Mouse (Mus musculus) MEL (cell line): ENCODE measurements around the gene Ap1ar. TPM values are rescaled to one million over a fixed set of nuclear protein-coding genes. Genes with fewer than 3 reads are reported as not detected.

Experiments
- DNase-seq: peaks from one replicate; pipeline ENCODE4 v3.0.0; 2011; ENCODE audit warnings: low read depth, low spot score
- H3K27ac ChIP-seq: 2 replicates; pipeline ENCODE4 v1.5.1; 2012; ENCODE audit warnings: low read depth, mild to moderate bottlenecking, control low read depth, low read length, moderate library complexity; ENCODE audit not compliant: control insufficient read depth
- H3K27me3 ChIP-seq, 2 experiments: fragments of 150-350 bp in 1 of 2; sonication (generic) in 1 of 2; 2 replicates each; pipeline ENCODE4 v1.6.1; 2012; ENCODE audit warnings: low read length in 2 of 2, mild to moderate bottlenecking in 2 of 2, improper control_type of control experiment in 1 of 2, moderate library complexity in 1 of 2; ENCODE audit not compliant: insufficient read depth in 2 of 2, control insufficient read depth in 1 of 2
- H3K36me3 ChIP-seq, 2 experiments: 2 replicates each; pipeline ENCODE4 v1.6.1; 2012 to 2014; ENCODE audit warnings: low read length in 2 of 2, improper control_type of control experiment in 1 of 2, inconsistent platforms in 1 of 2, mild to moderate bottlenecking in 1 of 2; ENCODE audit not compliant: insufficient read depth in 2 of 2, control insufficient read depth in 1 of 2
- H3K4me1 ChIP-seq, 2 experiments: fragments of 150-350 bp in 1 of 2; sonication (generic) in 1 of 2; 2 replicates each; pipeline ENCODE4 v1.6.1; 2012; ENCODE audit warnings: low read length in 2 of 2, improper control_type of control experiment in 1 of 2, mild to moderate bottlenecking in 1 of 2; ENCODE audit not compliant: insufficient read depth in 2 of 2, control insufficient read depth in 1 of 2
- H3K4me3 ChIP-seq, 2 experiments: fragments of 150-350 bp in 1 of 2; sonication (generic) in 1 of 2; 2 replicates each; pipeline ENCODE4 v1.5.1; 2012; ENCODE audit warnings: low read depth in 2 of 2, low read length in 2 of 2, mild to moderate bottlenecking in 2 of 2, moderate library complexity in 2 of 2, control low read depth in 1 of 2, improper control_type of control experiment in 1 of 2; ENCODE audit not compliant: control insufficient read depth in 1 of 2, insufficient read depth in 1 of 2
- H3K79me2 ChIP-seq: 2 replicates; pipeline ENCODE4 v1.6.1; 2012; ENCODE audit warnings: mild to moderate bottlenecking, low read length, moderate library complexity; ENCODE audit not compliant: control insufficient read depth, poor library complexity, insufficient read depth
- H3K9ac ChIP-seq: 2 replicates; pipeline ENCODE4 v1.6.1; 2012; ENCODE audit warnings: low read depth, mild to moderate bottlenecking, control low read depth, low read length, moderate library complexity; ENCODE audit not compliant: control insufficient read depth, poor library complexity, severe bottlenecking
- H3K9me3 ChIP-seq: fragments of 150-350 bp; sonication (generic); replicated peaks from 2 replicates; pipeline ENCODE4 v1.6.1; 2012; ENCODE audit warnings: mild to moderate bottlenecking, low read length, improper control_type of control experiment, moderate library complexity; ENCODE audit not compliant: insufficient read depth
- CHD1 ChIP-seq: IDR thresholded peaks from 2 replicates; pipeline ENCODE4 v1.6.1; 2012; ENCODE audit warnings: low read depth, mild to moderate bottlenecking, inconsistent platforms, low read length, improper control_type of control experiment
- CHD2 ChIP-seq: IDR thresholded peaks from 2 replicates; pipeline ENCODE4 v1.6.1; 2011; ENCODE audit warnings: low read length, improper control_type of control experiment
- GABPA ChIP-seq: IDR thresholded peaks from 2 replicates; pipeline ENCODE4 v1.6.1; 2012; ENCODE audit warnings: low read depth, mild to moderate bottlenecking, inconsistent platforms, low read length, improper control_type of control experiment, moderate library complexity
- GATA1 ChIP-seq: IDR thresholded peaks from 2 replicates; pipeline ENCODE4 v1.6.1; 2011; ENCODE audit warnings: low read depth, low read length, improper control_type of control experiment
- MAX ChIP-seq: IDR thresholded peaks from 2 replicates; pipeline ENCODE4 v1.6.1; 2011; ENCODE audit warnings: low read length, improper control_type of control experiment
- MAZ ChIP-seq: IDR thresholded peaks from 2 replicates; pipeline ENCODE4 v1.6.1; 2012; ENCODE audit warnings: low read depth, mild to moderate bottlenecking, inconsistent platforms, low read length, improper control_type of control experiment
- MXI1 ChIP-seq: IDR thresholded peaks from 2 replicates; pipeline ENCODE4 v1.6.1; 2011; ENCODE audit warnings: mild to moderate bottlenecking, low read depth, low read length, improper control_type of control experiment
- MYC ChIP-seq: IDR thresholded peaks from 2 replicates; pipeline ENCODE4 v1.6.1; 2011; ENCODE audit warnings: low read depth, mild to moderate bottlenecking, low read length, improper control_type of control experiment, moderate library complexity
- POLR2A ChIP-seq, 2 experiments: IDR thresholded peaks; 2 replicates each; pipeline ENCODE4 v1.6.1; 2011 to 2012; ENCODE audit warnings: low read length in 2 of 2, mild to moderate bottlenecking in 2 of 2, control low read depth in 1 of 2, improper control_type of control experiment in 1 of 2, low read depth in 1 of 2, moderate library complexity in 1 of 2; ENCODE audit not compliant: control insufficient read depth in 1 of 2, insufficient read depth in 1 of 2, poor library complexity in 1 of 2
- RAD21 ChIP-seq: IDR thresholded peaks from 2 replicates; pipeline ENCODE4 v1.6.1; 2011; ENCODE audit warnings: mild to moderate bottlenecking, low read depth, low read length, improper control_type of control experiment
- SMC3 ChIP-seq: IDR thresholded peaks from 2 replicates; pipeline ENCODE4 v1.6.1; 2011; ENCODE audit warnings: low read depth, low read length, improper control_type of control experiment
- TBP ChIP-seq: IDR thresholded peaks from 2 replicates; pipeline ENCODE4 v1.8.0; 2011; ENCODE audit warnings: low read depth, low read length, improper control_type of control experiment
- USF2 ChIP-seq, 2 experiments: IDR thresholded peaks; 2 replicates each; pipeline ENCODE4 v1.6.1; 2011 to 2012; ENCODE audit warnings: improper control_type of control experiment in 2 of 2, low read length in 2 of 2, borderline replicate concordance in 1 of 2, inconsistent platforms in 1 of 2, low read depth in 1 of 2, mild to moderate bottlenecking in 1 of 2; ENCODE audit not compliant: insufficient read depth in 1 of 2
- ZKSCAN1 ChIP-seq: IDR thresholded peaks from 2 replicates; pipeline ENCODE4 v1.6.1; 2012; ENCODE audit warnings: low read depth, mild to moderate bottlenecking, inconsistent platforms, low read length, improper control_type of control experiment, moderate library complexity
- ZMIZ1 ChIP-seq: IDR thresholded peaks from 2 replicates; pipeline ENCODE4 v1.6.1; 2012; ENCODE audit warnings: low read depth, mild to moderate bottlenecking, inconsistent platforms, low read length, improper control_type of control experiment, moderate library complexity
- ZNF384 ChIP-seq: IDR thresholded peaks from 2 replicates; pipeline ENCODE4 v1.6.1; 2012; ENCODE audit warnings: low read depth, mild to moderate bottlenecking, inconsistent platforms, low read length, improper control_type of control experiment
- polyA plus RNA-seq, 2 experiments: library from polyadenylated mRNA; stranded (reverse) in 1 of 2; unstranded in 1 of 2; fragments of >175 nt in 1 of 2; fragments of >200 nt in 1 of 2; gene quantifications; 2 replicates each; pipeline versions ENCODE4 v1.2.1 to v1.2.4; 2012; ENCODE audit warnings: low replicate concordance in 2 of 2, low read depth in 1 of 2; ENCODE audit not compliant: insufficient read length in 2 of 2, insufficient read depth in 1 of 2, missing spikeins in 1 of 2
- total RNA-seq: library from RNA; depleted of rRNA; stranded (reverse); fragments of 300-350 nt; gene quantifications from 2 replicates; pipeline ENCODE4 v1.2.3, GENCODE M21; 2012

Gene Ap1ar
- total and polyA plus RNA-seq, 3 experiments: 65.0 to 107 TPM; not detected in 1

DNA sequence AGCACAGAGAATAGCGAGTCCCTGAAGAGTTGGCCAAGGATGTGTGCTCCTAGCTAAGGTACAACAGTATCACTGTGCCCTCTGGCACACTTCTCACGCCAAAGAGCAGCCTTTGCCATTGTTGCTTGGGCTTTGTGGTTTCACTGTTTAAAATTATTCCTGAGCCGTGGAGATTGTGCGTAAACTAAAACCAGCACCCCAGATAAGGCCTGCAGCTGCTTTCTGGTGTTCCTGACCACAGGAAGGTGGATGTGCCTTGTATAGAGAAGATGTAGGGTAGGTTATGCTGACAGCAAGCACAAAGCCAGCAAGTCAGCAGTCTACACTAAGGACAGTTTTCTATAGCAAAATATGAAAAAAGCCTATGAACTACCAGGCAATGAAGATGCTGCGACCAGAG, 16.1 kb downstream of the Ap1ar start (continued):
- TF ChIP-seq CHD2: no peak

DNA sequence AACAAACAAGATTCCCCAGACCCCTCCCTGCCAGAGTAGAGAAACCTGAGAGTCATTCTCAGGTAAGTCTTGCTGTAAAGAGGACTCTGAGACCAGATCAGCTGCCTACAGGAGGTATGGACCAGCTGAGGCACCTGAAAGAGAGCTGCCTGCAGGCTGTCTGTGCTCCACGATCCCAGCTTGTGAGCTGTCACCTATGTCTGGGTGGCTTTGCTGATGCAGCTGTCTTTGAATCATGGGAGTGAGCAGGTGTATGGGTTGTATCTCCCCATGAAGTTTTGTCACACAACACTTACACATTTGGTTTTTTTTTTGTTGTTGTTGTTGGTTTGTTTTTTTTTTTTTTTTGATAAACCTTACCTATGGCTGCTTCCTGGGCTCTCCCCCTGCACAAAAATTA, 16.9 kb downstream of the Ap1ar start:
- Histone ChIP-seq H3K4me3 (no peak overlapping the region), H3K9me3 (no peaks in the 10 kb centered on the region), H3K27ac (no peak overlapping the region), H3K36me3 (peaks cover 4 to 19% of the 10 kb centered on the region in 2 experiments; a peak in 3 of 4 replicates), H3K4me1 (peaks cover 4 to 9% of the 10 kb centered on the region in 2 experiments; a peak in 3 of 4 replicates), H3K79me2 (no peaks in the 10 kb centered on the region), H3K9ac (no peak overlapping the region), H3K27me3 (no peaks in the 10 kb centered on the region)
- TF ChIP-seq POLR2A (IDR thresholded peaks at IDR 0.05; ENCODE audit: control insufficient read depth in 1 of 2, insufficient read depth in 1 of 2, low read depth in 1 of 2, low read length in 2 of 2, poor library complexity in 1 of 2) (no peak), ZMIZ1 (no peak), SMC3 (no peak), MAX (no peak), ZKSCAN1 (no peak), CHD2 (no peak), TBP (no peak), GABPA (no peak), RAD21 (no peak)
- no peak for DNase-seq

DNA sequence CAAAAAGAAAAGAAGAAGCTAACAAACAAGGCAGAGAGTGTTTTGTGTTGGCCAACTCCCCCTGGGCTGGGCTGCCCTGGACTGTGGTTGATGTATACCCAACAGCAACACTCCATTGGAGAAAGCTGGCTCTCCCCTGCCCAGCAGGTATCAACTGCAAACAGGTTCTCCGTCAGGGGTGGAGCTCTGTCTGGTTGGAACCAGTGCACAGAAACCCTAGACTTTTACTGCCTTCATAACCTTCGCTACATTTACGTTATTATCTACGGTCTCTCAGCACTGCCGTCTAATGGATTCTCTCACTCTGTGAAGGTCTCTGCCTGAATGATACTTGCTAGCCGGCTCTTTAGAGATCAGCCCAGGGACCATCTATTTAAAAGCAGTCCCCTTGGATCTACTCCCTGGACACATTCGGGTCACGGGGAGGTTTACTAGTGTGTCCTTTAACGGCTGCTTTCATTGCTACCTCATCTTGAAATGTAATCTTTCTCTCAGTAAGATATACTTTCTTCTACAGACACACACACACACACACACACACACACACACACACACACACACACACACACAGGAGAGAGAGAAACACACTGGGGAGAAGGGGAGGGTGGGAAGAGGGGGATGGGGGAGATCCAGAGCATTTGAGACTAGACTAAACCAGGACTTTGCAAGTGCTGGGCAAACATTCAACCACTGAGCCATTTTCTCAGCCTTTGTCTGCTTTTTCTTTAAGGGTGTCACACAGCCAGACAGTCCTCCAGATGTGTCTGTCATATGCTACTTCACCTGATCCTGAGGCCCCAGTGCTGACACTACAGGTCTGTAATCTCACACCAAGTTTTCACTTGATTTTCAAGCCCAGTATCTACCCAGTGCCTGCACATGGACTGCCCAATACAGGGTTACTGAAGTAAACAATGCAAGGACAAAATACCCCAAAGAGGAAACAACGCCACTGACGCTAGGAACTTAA, 18.3 kb downstream of the Ap1ar start:
- H3K4me3 ChIP-seq: no peak overlapping the region
- no peak for TF ChIP-seq ZKSCAN1
- no peak for TF ChIP-seq RAD21
- no peak for TF ChIP-seq GATA1
- H3K36me3 ChIP-seq: peaks cover 4 to 19% of the 10 kb centered on the region in 2 experiments; a peak in 3 of 4 replicates
- no peak overlapping the region for H3K27ac ChIP-seq
- DNase-seq: no peak
- H3K27me3 ChIP-seq: no peaks in the 10 kb centered on the region
- H3K79me2 ChIP-seq: no peaks in the 10 kb centered on the region
- no peaks in the 10 kb centered on the region for H3K9me3 ChIP-seq
- H3K4me1 ChIP-seq: peaks cover 0 to under 1% of the 10 kb centered on the region in 2 experiments; a peak in 1 of 4 replicates
- no peak overlapping the region for H3K9ac ChIP-seq

DNA sequence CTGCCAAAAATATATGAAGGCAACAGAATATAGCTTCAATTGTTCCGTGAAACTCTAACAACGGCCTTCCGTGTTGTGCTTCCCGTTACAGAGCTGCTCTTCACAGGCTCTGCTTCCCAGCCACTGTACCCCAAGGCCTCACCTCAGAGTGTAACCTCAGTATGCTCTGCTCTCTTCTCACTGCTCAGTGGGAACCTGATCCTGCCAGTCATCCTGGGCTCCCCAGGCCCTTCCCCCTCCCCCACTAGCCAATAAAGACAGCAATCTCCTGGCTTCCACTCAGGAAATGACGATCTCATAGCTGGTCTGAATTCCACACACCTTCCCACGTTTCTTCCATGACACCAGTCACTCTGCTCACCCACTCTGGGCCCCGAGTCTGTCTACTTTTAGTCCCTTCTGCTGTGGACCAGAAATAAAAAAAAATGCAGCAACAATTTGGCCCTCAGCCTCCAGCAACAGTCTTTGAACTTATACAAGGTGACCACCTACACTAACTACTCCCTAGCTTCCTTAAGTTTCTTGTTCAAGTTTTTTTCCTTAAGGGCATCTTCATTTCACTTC, 20.1 kb downstream of the Ap1ar start:
- TF ChIP-seq USF2 (IDR thresholded peaks at IDR 0.05; ENCODE audit: borderline replicate concordance in 1 of 2, insufficient read depth in 1 of 2, low read depth in 1 of 2, low read length in 2 of 2): no peak
- TF ChIP-seq ZKSCAN1: no peak
- TF ChIP-seq CHD1: no peak
- no peak for TF ChIP-seq MAZ
- TF ChIP-seq MXI1: no peak
- TF ChIP-seq MYC: no peak
- no peak for TF ChIP-seq ZNF384
- TF ChIP-seq SMC3: no peak
- Histone ChIP-seq H3K4me3 (no peak overlapping the region), H3K9me3 (no peaks in the 10 kb centered on the region), H3K4me1 (no peaks in the 10 kb centered on the region), H3K27ac (no peak overlapping the region), H3K27me3 (no peaks in the 10 kb centered on the region), H3K79me2 (no peaks in the 10 kb centered on the region), H3K9ac (no peak overlapping the region), H3K36me3 (peaks cover 0 to 20% of the 10 kb centered on the region in 2 experiments; a peak in 2 of 4 replicates)
- DNase-seq: no peak
